22 mouse cellular contexts compared by ENCODE assay signal in the genomic region with DNA sequence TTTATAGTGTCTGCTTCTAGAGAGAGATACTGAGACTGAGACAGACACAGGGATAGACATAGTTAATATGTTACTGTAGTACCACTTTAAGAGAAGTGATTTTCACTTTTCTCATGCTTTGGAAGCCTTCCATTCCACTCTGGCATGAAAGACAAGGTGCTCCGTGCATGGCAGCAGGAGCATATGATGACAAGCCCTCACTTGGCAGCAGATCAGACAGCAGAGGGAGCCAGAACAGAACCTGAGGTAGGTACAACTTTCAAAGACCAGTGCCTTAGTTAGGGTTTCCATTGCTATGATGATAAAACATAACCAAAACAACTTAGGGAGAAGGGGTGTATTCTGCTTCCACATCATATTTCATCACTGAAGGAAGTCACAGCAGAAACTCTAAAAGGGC. TPM values are rescaled to one million over a fixed set of nuclear protein-coding genes. Genes with fewer than 3 reads are reported as not detected.
DNase-seq lines count a peak whose midpoint lies in the region; ATAC-seq and TF ChIP-seq lines count a peak whose summit lies in the region.
"Had no signal": no experiment of that assay in that cellular context is flagged by ENCODE, and none has a peak within 500 bp of the region (broad histone marks: within the 10 kb centered on the region; RNA-seq: fewer than 3 reads in every experiment).

No protein-coding gene starts in this region.

- H3K4me1 ChIP-seq in kidney, adult 2 months (ENCODE audit: control insufficient read depth, insufficient read depth, low read length) = peaks cover 2% of the 10 kb centered on the region; the same call in 1 of the 2 replicates
- no peaks in the 10 kb centered on the region for H3K4me1 ChIP-seq in kidney, embryonic 16.5 days (ENCODE audit: insufficient read depth, low read length)
- H3K4me1 ChIP-seq: embryonic facial prominence, embryonic 13.5 days; liver, embryonic 15.5 days; neural tube, embryonic 15.5 days had no signal

- TF ChIP-seq POLR2A in kidney, adult 2 months (IDR thresholded peaks at IDR 0.05; ENCODE audit: low read depth, low read length) = no peak

- 20% methylated on average over 1 of the region's 1 CpGs for WGBS in kidney, adult 2 months
- WGBS in kidney, embryonic 16.5 days = 32% methylated on average over 1 of the region's 1 CpGs

- H3K36me3 ChIP-seq in kidney, adult 2 months (ENCODE audit: control insufficient read depth, insufficient read depth, low read length) = no peaks in the 10 kb centered on the region
- no peaks in the 10 kb centered on the region for H3K36me3 ChIP-seq in kidney, embryonic 16.5 days (ENCODE audit: insufficient read depth, low read length)
- H3K36me3 ChIP-seq: embryonic facial prominence, embryonic 13.5 days; liver, embryonic 15.5 days; neural tube, embryonic 15.5 days had no signal

- no peak overlapping the region for H3K9ac ChIP-seq in kidney, embryonic 16.5 days (replicated peaks; ENCODE audit: low read length)
- H3K9ac ChIP-seq: embryonic facial prominence, embryonic 13.5 days; liver, embryonic 15.5 days; neural tube, embryonic 15.5 days had no signal

- H3K27me3 ChIP-seq in kidney, adult 2 months (replicated peaks; ENCODE audit: control insufficient read depth, insufficient read depth, low read length) = no peaks in the 10 kb centered on the region
- H3K27me3 ChIP-seq in kidney, embryonic 16.5 days (ENCODE audit: insufficient read depth, low read length) = no peaks in the 10 kb centered on the region
- H3K27me3 ChIP-seq: CH12.LX; embryonic facial prominence, embryonic 13.5 days; liver, embryonic 15.5 days; neural tube, embryonic 15.5 days had no signal

- TF ChIP-seq CTCF in kidney, adult 2 months (conservative IDR thresholded peaks at IDR 0.05; ENCODE audit: insufficient read depth, insufficient read length, low read depth, low read length) = peak; percentile 51

- ATAC-seq in kidney, embryonic 16.5 days (ENCODE audit: low FRiP score, low TSS enrichment) = no peak
- no peak for ATAC-seq in megakaryocyte progenitor cell, adult 5-6 weeks (replicated peaks; ENCODE audit: poor library complexity)
- ATAC-seq: inflammation-experienced regulatory T-cells, adult 6 months had no signal

- H3K9me3 ChIP-seq in kidney, embryonic 16.5 days (ENCODE audit: low read length) = 0 out of 2 replicates have a peak, but pooled peaks cover 2% of the 10 kb centered on the region
- H3K9me3 ChIP-seq: liver, embryonic 15.5 days; neural tube, embryonic 15.5 days had no signal

- peak; percentile 7 for DNase-seq in cerebellum, adult 11 months
- no peak for DNase-seq in cerebellum, postnatal 4 days (ENCODE audit: low spot score in 2 of 2)
- DNase-seq in kidney, adult 2 months = peak; percentile 88
- DNase-seq in cerebellum, postnatal 10 days = peak; percentile 85
- peak; percentile 66 to 72 for DNase-seq in kidney, postnatal 25 days
- no peak for DNase-seq in right cerebral cortex, adult 2 months (ENCODE audit: low spot score in 2 of 2)
- DNase-seq: heart, postnatal 4 days; lung, postnatal 14 days; thymus, postnatal 14 days had no signal

- H3K27ac ChIP-seq in kidney, adult 2 months (ENCODE audit: insufficient read depth, low read depth, low read length) = no peak overlapping the region
- no peak overlapping the region for H3K27ac ChIP-seq in kidney, embryonic 16.5 days (ENCODE audit: low read length)
- H3K27ac ChIP-seq: embryonic facial prominence, embryonic 13.5 days; liver, embryonic 15.5 days; neural tube, embryonic 15.5 days had no signal

- H3K4me2 ChIP-seq in kidney, embryonic 16.5 days (replicated peaks; ENCODE audit: low read depth, low read length) = no peak overlapping the region
- H3K4me2 ChIP-seq: embryonic facial prominence, embryonic 13.5 days; heart, embryonic 11.5 days; liver, embryonic 15.5 days; neural tube, embryonic 15.5 days had no signal

- no peak overlapping the region for H3K4me3 ChIP-seq in kidney, adult 2 months (ENCODE audit: insufficient read depth, low read depth, low read length)
- H3K4me3 ChIP-seq in kidney, embryonic 16.5 days (ENCODE audit: low read length) = no peak overlapping the region
- H3K4me3 ChIP-seq: embryonic facial prominence, embryonic 13.5 days; liver, embryonic 15.5 days; neural tube, embryonic 15.5 days had no signal

RNA-seq across cellular contexts. Expression of gene Ces2h, which starts 22.4 kb away (rescaled TPM):
- 0.48 and 0.53 TPM in 2 replicates for polyA plus RNA-seq in kidney, adult 2 months (2012; rRNA removed)
- not detected in 2 replicates for polyA plus RNA-seq in kidney, embryonic 16.5 days (2015; fragmentation: Nextera tagmentation; extraction: Ambion mirVana)
- total RNA-seq in megakaryocyte progenitor cell, adult 5-6 weeks (2015) = not detected in 2 replicates
- not detected in 2 replicates for total RNA-seq in megakaryocyte progenitor cell, adult 5-6 weeks (2017)
- total RNA-seq: CH12.LX; gastrocnemius, postnatal 4 days; heart, postnatal 4 days; layer of hippocampus, postnatal 14 days; left cerebral cortex, postnatal 25 days had no signal
- polyA plus RNA-seq: cortical plate, adult 2 months; embryonic facial prominence, embryonic 13.5 days; heart, embryonic 11.5 days; inflammation-experienced regulatory T-cells, adult 6 months; liver, embryonic 15.5 days; neural tube, embryonic 15.5 days; stomach, embryonic 16.5 days had no signal

RNA-seq across cellular contexts. Expression of gene Ces3a, which starts 25.3 kb away (rescaled TPM):
- polyA plus RNA-seq in kidney, adult 2 months (2012; rRNA removed) = 0.09 and 0.14 TPM in 2 replicates
- polyA plus RNA-seq in kidney, embryonic 16.5 days (2015; fragmentation: Nextera tagmentation; extraction: Ambion mirVana) = 0.09 TPM in 1 of 2 replicates, not detected in the other
- not detected in 2 replicates for total RNA-seq in megakaryocyte progenitor cell, adult 5-6 weeks (2015)
- total RNA-seq in megakaryocyte progenitor cell, adult 5-6 weeks (2017) = not detected in 2 replicates
- total RNA-seq: CH12.LX; heart, postnatal 4 days; layer of hippocampus, postnatal 14 days; left cerebral cortex, postnatal 25 days had no signal
- polyA plus RNA-seq: cortical plate, adult 2 months; embryonic facial prominence, embryonic 13.5 days; heart, embryonic 11.5 days; inflammation-experienced regulatory T-cells, adult 6 months; neural tube, embryonic 15.5 days; stomach, embryonic 16.5 days had no signal

Comparison
In these comparisons a context has a peak if more than half of its experiments do, and no peak if none do; other contexts are left out.
1. DNase-seq: peak in cerebellum, adult 11 months (single experiment), kidney, adult 2 months (single experiment), cerebellum, postnatal 10 days (2 of 2) and kidney, postnatal 25 days (2 of 2); none in cerebellum, postnatal 4 days (0 of 2) and right cerebral cortex, adult 2 months (0 of 2).